Mouse (Mus musculus): Measurements from ENCODE around the gene Tagap1.
"Not testable (repeated sequence)": the region's sequence is repeated elsewhere in the genome, so short reads cannot be mapped to it uniquely, and the experiment has no call there.

Tagap1 gene

DNA sequence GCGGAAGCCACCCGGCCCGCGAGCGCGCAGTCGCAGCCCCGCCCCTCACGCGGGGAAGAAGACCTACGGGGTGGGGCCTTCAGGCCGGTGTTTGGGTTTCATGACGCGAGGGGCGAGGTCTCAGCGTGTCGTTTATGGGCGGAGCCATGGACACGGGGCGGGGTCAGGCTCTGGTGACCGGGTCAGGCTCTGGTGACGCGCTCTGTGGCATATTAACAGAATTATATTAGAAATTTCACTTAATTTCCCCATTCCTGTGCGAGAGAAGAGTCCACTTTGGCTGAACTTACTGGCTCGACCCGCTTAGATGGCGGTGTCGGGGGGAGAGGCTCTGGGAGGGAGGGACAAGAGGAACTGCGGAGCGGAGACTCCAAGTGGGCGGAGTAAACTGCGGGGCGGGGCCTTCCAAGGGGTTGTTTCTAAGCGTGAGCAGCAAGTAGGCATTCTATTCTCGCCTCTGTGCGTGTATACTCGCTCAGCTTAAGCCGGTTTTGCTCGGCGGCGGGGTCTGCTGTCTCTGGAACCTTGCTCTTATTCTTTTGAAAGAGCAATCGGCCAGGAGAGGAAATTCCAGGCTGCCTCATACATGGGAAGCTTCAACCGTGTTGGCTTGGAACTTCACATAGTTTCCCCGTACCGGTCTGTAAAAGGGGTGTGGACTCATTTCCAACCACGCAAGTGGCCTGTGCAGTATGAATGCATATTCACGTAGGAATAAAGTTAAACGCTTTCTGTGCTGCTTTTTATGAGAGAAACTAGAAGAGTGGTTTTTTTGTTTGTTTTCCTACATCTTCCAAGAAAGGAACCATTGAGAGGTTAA is 435 bp upstream of the Tagap1 start:
- peak; percentile 30 for DNase-seq

DNA sequence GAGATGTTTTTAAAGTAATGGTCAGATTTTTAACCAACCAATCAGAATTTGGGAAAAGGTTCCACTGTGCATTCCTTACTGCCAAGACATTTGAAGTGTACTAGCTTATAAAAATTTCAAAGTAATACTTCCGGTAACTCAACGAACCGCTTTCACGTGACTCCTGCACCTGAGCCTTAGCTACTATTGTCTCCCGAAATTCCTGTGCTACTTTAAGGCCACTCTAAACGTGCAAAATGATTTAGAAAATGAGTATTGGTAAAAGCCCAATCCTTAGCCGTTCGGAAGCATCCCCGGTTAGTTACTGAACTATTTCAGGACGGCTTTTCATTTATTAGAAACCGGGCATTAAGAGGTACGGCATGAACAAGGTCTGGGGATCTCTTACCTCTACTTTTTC is 607 bp downstream of the Tagap1 start:
- DNase-seq, result not testable (repeated sequence)

DNA sequence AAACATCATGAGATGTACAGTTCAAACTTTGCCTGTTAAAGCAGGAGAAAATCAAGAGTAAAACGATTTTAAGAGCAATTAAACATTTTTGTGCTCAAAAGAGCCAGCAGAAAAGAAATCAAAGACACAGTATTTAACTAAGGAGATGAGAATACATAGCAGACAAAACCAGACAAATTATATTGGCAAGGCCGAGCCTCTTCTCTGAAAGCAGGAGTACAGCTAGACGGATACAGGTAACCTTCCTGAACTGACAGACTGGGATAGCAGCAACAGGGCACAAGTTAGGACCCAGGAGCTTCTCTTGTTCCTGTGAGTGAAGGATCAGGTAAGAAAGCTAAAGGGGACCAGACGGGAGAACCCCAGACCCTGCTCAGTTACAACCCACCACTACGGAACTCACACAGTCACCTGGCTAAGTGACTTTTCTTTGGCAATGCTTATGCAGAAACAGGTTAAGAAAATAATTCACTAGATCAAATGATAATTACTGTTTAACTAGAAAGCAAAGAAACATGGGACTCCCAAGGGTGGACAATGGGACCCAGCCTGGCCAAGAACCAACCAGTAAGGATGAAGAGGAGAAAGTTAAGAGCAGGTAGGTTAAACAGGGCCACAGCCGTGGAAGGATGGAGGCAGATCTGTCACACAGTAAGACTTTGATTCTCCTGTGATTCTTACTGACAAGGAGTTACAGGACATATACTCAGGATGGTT is 1.3 kb downstream of the Tagap1 start:
- not testable (repeated sequence) for DNase-seq

DNA sequence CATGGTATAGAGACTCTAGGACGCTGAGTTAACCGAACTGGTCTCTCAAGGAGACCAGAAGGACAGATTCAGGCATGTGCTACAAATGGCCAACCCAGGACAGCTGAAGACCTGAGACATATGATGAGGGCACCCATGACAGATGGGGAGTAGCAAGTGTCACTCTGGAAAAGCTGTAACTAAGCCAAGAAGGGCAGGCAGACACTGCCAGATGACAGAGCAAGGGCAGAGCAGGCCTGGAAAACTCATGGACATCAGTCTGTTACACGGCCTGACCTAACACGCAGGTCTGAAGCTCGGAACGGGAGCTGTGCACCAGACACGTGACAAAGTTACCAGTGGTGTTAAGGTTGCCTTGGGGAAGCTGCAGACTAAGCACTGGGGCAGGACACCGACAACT is 2.1 kb downstream of the Tagap1 start:
- DNase-seq, result not testable (repeated sequence)

DNA sequence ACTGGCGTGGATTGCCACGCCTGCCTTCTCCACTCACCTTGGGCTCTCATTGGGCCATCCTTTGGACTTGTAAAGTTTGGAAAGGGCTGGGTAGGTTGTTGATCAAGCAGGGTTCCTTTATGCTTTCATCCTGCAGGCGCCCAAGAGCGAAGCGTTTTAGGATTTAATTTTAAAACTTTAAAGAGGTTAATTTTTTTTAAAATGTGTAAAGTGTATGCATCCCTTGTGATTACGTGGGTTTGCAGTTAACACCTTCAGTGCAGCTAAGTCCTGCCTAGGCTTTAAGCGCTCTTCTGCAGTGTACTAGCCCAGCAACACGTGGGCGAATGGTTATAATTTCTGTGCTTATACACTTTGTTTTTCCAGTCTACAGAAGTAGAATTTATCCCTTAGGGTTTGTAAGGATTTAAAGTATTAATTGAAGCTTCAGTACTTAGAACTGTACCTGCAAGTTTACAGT is 12.2 kb downstream of the Tagap1 start:
- not testable (repeated sequence) for DNase-seq

DNA sequence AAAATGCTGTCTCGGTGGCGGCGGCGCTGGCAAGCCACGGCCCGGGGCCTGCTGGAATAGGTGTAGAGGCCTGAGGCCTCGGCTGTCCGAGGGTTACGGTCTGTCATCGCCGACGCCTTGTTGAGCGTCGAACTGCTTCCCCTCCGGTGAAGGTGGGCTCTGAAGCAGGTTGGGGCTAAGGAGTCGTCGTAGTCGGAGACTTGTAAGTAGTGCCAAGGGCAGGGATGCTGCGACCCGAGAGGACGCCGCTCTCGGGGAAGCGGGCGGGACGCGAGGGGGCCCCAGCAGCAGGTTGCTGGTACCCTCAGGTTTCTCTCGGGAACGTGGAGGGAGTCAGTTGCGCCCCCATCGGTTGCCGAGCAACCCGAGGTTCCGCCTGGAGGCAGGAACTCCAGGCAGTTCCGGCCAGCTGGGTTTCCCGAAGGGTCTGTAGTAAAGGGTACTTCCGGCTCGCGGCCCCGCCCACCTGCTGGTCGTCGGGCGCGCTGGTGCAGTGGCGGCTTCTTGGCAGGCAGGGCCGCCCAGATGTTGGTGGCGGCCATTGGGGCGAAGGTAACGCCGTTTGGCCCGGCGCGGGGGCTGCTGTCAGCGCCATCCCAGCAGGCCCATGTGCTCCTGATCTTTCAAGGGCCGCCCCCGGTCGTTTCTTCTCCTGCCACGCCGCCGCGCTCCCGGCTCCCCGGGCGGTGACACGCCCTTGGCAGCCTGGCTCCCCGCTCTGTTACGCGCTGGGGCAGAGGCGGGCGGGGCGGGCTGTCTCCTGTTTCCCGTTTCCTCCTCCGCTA is 12.8 kb downstream of the Tagap1 start, which contains the start of gene Rsph3b:
Gene Rsph3b (minus strand): TSS at position 699 of the 785 bp plus-strand sequence.
- peak; percentile 92 for DNase-seq

DNA sequence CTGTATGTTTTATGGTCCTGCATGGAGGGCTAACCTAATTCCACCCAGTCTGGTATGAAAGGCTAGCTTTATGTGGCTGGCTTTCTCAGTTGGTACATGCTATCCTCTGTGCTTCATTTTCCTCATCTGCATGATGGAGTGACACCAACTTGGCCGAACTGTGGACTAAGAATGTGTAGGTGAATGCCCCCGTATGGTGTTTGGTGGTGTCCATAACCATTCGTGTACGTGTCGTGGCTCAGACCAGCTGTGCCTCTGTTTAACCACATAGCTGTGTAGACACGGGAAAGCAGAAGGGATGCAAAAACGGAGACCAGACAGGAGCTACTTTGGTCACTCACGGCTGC is 13.3 kb downstream of the Tagap1 start:
- DNase-seq, result not testable (repeated sequence)

DNA sequence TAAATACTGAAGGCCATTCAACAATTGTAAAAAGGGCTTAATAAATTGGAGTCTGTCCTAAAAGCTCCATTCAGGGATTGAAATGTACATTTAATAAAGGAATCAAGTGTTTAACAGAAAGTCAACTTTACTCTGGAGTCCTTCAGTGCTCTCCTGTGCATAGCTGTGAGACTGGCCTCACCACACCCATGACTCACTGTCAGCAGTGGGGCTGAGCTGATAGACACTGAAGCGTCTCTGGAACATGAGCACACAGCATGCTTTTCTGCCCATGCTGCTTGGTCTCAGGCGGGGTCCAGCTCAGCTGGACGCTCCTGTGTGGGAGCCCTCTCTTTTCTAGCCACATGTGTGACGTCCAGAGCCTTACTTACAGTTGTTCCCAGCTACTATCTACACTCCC is 18.4 kb downstream of the Tagap1 start:
- not testable (repeated sequence) for DNase-seq

DNA sequence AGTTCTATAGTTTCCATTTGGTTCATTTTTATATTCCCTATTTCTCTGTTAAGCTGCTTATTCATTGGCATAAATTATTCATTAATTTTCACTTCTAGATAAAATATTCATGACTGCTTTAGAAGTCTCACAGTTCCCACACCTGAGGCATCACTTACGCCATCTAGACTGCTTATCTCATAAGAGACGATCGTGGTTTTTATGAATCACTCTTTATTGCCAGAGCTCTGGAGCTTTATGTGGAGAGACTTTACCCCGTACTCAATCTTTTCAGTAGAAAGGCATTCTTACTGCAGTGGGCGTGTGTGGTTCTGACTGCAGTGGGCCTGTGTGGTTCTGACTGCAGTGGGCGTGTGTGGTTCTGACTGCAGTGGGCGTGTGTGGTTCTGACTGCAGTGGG is 29.3 kb downstream of the Tagap1 start:
- DNase-seq, result not testable (repeated sequence)

DNA sequence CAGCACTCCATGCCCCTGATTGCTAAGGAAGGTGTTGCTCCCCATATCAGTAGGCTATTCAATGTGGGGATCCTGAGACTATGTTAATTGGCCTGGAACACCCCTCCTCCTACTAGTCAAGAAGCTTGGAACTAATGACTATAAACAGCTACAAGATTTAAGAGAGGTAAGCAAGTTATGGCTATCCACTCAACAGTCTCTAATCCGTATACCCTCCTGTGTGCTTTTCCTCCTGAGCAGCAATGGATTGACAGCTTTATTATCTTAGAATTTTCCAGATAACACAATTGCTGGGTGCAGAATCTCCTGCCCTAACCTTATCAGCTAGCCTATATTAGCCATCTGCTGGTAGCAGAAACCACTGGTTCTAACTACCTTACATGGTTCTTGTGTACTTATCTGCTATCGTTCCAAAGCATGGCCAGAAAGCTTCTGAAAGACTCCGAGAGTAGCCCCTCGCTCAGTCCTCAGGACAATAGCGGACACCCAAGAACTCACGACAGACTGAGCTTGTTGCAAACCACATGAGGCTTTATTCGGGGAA is 40.5 kb downstream of the Tagap1 start:
- not testable (repeated sequence) for DNase-seq

DNA sequence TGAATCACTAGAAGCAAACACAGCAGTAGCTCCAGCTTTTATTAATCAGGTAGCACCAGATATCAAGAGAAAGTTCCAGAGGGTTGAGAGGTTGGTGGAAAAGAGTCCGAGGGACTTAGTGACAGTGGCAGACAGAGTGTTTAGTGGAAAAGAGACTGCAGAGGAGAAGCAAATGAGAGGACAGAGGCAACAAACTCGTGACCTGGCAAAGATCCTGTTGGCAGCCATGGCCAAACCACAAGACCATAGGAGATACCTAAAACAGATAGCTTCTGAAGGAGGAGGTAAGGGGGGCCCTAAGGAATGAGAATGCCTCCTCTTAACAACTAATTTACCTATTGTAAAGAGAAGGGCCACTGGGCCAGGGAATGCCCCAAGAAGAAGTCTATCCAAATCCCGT is 41.6 kb downstream of the Tagap1 start:
- not testable (repeated sequence) for DNase-seq

DNA sequence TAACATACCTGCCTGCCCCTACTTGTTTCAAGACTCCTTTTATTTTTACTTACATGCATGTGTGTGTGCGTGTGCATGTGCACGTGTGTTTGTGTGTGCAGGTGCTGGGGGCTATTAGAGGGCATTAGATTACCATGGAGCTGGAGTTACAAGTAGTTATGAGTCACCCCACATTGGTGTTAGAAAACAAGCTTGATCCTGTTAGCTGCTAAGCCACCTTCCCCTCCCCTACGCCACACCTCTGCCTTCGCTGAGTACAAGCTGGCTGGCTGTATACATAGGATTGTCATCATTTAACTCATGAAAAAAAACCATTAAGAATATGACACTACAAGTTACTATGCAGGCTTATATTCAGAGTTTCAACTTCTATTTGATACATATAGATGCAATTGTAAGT is 45.7 kb downstream of the Tagap1 start:
- DNase-seq, result not testable (repeated sequence)

DNA sequence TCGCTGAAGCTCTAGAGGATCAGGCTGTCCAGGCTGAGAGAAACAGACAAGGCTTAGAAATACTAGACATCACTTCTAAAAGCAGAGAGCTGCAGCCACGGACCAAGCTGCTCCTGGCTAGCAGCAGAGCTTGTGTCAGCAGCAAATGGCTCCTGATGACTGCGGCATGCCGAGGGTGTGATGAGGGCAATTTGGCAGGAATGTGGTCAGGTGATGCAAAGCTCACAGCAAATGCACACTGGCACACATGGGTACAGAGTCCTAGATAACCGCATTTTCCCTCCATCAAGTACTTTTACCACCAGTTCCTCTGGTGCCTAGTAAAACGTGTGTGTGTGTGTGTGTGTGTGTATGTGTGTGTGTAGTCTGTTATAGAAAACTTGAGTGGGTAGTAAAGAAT is 46.9 kb downstream of the Tagap1 start:
- DNase-seq, result not testable (repeated sequence)

Measured in retina, postnatal 1 day (tissue).